Mouse (Mus musculus) heart, postnatal 25 days (tissue): ENCODE data around the gene Cspg5. TPM values are rescaled to one million over a fixed set of nuclear protein-coding genes. Genes with fewer than 3 reads are reported as not detected.

Experiments used
- DNase-seq: peaks from one replicate; pipeline ENCODE4 v3.0.0; 2022; ENCODE audit warnings: low spot score
- intact Hi-C: fragments of 180-260 bp; cut with DNase I; formaldehyde crosslinking; loops from one replicate; pipeline ENCODE4 v1.15.1; 2025
- total RNA-seq, 2 experiments: library from RNA; stranded (reverse); gene quantifications; 2 replicates each; pipeline ENCODE4 v1.2.3; 2021

The Cspg5 gene
- under 1 TPM; 0.13 to 0.14 TPM for total RNA-seq

GRCm38 (mm10) chr9:110243221-110243833 is at the start of gene Cspg5:
Gene Cspg5 (plus strand): TSS chr9:110243783.
- DNase-seq: no peak
- intact Hi-C loops: no loop called here

GRCm38 (mm10) chr9:110199870-110200269 is 43.7 kb upstream of the Cspg5 start:
- intact Hi-C loops: loop anchor here (10.0 kb wide), 1 partner anchor 95 kb away; no protein-coding TSS in a partner anchor
- DNase-seq: no peak

- intact Hi-C loops: no loop called here
- DNase-seq: no peak
Observed at GRCm38 (mm10) chr9:110205526-110206404, 37.8 kb upstream of the Cspg5 start.

- DNase-seq: no peak
- intact Hi-C loops: no loop called here
Observed at GRCm38 (mm10) chr9:110206437-110206836, 37.1 kb upstream of the Cspg5 start.

- no peak for DNase-seq
- intact Hi-C loops: no loop called here
Observed at GRCm38 (mm10) chr9:110208265-110208664, 35.3 kb upstream of the Cspg5 start.

- intact Hi-C loops: no loop called here
- no peak for DNase-seq
Observed at GRCm38 (mm10) chr9:110208967-110209366, 34.6 kb upstream of the Cspg5 start.

GRCm38 (mm10) chr9:110224273-110224672 is 19.3 kb upstream of the Cspg5 start:
- intact Hi-C loops: no loop called here
- no peak for DNase-seq

- intact Hi-C loops: no loop called here
- DNase-seq: no peak
Observed at GRCm38 (mm10) chr9:110226191-110226590, 17.4 kb upstream of the Cspg5 start.

- intact Hi-C loops: no loop called here
- DNase-seq: no peak
Observed at GRCm38 (mm10) chr9:110228671-110229070, 14.9 kb upstream of the Cspg5 start.

- intact Hi-C loops: no loop called here
- DNase-seq: no peak
Observed at GRCm38 (mm10) chr9:110229112-110229511, 14.5 kb upstream of the Cspg5 start.

- intact Hi-C loops: no loop called here
- DNase-seq: no peak
Observed at GRCm38 (mm10) chr9:110229566-110230248, 13.9 kb upstream of the Cspg5 start.

GRCm38 (mm10) chr9:110230395-110231071 is 13.1 kb upstream of the Cspg5 start:
- intact Hi-C loops: no loop called here
- no peak for DNase-seq

- intact Hi-C loops: no loop called here
- DNase-seq: no peak
Observed at GRCm38 (mm10) chr9:110234962-110235361, 8.6 kb upstream of the Cspg5 start.

GRCm38 (mm10) chr9:110244567-110244888 is 945 bp downstream of the Cspg5 start:
- no peak for DNase-seq
- intact Hi-C loops: no loop called here

GRCm38 (mm10) chr9:110244889-110245589 is 1.5 kb downstream of the Cspg5 start:
- intact Hi-C loops: no loop called here
- DNase-seq: no peak

- intact Hi-C loops: no loop called here
- no peak for DNase-seq
Observed at GRCm38 (mm10) chr9:110245590-110246320, 2.2 kb downstream of the Cspg5 start.

GRCm38 (mm10) chr9:110246321-110246640 is 2.7 kb downstream of the Cspg5 start:
- no peak for DNase-seq
- intact Hi-C loops: no loop called here

GRCm38 (mm10) chr9:110247049-110247448 is 3.5 kb downstream of the Cspg5 start:
- intact Hi-C loops: no loop called here

GRCm38 (mm10) chr9:110248861-110249260 is 5.3 kb downstream of the Cspg5 start:
- no peak for DNase-seq
- intact Hi-C loops: no loop called here

More at GRCm38 (mm10) chr9:110247049-110247448, 3.5 kb downstream of the Cspg5 start:
- DNase-seq: no peak
